Mouse (Mus musculus): ENCODE measurements around the gene Aip.
"Not testable (repeated sequence)": the region's sequence is repeated elsewhere in the genome, so short reads cannot be mapped to it uniquely, and the experiment has no call there.

Gene Aip

GRCm38 (mm10) chr19:4135963-4136345 lies 10.3 kb upstream of the Aip start:
- not testable (repeated sequence) for DNase-seq (ENCODE audit: low spot score in 2 of 2)

DNA sequence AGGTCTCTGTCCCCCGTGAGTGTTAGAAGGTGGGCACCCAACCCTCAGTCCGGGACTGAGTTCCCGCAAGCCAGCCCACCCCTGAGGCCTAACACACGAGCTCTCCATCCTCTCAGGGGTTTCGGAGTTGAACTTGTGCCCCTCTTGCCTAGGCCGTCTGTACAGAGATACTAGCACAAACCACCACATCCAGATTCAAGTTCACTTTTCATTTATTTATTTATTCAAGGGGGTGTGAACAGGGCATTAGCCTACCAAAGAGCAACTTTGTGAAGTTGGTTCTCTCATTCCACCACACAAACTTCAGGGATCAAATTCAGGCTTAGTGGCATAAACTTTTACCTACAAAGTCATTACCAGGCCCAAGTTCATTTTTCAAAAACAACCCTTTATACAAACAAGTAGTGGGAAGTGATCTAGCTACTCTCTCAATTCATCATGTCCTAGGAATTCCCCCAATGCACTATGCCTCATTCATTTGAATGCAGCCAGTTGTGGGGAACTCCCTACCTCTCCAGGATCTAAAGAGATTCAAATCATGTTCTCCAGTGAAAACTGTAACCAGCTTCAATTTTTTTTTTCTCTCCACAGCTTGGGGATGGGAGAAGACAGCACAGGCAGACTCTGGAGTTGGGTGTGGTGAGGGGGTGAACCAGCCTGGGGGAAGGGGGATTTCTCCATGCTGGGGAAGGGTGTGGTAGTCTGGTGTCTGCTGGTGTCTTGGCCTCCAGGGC lies 9.7 kb upstream of the Aip start:
- DNase-seq (ENCODE audit: low spot score in 2 of 2), result not testable (repeated sequence)

DNA sequence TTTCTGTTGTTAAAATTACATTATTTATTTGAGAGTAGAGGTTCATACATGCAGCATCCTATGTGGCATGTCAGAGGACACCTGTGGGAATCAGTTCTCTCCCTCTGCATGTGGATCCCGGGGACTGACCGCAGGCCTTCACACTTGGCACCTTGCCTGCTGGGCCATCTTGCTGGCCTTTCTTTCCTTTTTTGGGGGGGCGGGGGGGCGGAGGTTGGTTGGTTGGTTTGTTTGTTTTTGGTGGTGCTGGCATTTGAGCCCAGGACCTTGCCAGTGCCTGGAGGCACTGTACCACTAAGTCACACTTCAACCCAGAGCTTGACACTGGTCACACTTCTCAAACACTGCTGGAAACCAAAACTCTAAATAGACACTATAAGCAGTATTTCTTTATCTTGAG lies 8.7 kb upstream of the Aip start:
- no peak for DNase-seq (ENCODE audit: low spot score in 2 of 2)

- no peak for DNase-seq (ENCODE audit: low spot score in 2 of 2)
Observed at GRCm38 (mm10) chr19:4131768-4132167, 6.1 kb upstream of the Aip start.

- DNase-seq (ENCODE audit: low spot score in 2 of 2), result peak in 1 of 2 experiments; percentile 18
Observed at GRCm38 (mm10) chr19:4131075-4131474, 5.4 kb upstream of the Aip start.

DNA sequence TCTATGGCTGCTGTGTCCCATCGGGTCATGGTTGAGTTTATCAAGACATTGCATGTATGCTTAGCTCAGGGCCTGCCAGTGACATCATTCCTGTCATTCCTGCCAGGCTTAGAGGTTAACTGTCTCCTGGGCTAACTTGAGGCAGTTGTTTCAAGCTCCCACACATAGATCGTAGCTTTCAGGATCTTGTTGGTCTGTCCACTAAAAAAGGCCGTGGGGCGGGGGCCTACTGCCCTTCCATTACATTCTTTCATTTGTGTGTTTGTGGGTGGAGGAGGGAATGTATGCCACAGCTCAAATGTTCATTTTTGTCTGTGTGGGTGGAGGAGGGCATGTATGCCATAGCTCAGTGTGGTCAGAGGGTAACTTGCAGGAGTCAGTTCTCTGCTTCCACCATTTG lies 4.4 kb upstream of the Aip start:
- no peak for DNase-seq (ENCODE audit: low spot score in 2 of 2)

DNA sequence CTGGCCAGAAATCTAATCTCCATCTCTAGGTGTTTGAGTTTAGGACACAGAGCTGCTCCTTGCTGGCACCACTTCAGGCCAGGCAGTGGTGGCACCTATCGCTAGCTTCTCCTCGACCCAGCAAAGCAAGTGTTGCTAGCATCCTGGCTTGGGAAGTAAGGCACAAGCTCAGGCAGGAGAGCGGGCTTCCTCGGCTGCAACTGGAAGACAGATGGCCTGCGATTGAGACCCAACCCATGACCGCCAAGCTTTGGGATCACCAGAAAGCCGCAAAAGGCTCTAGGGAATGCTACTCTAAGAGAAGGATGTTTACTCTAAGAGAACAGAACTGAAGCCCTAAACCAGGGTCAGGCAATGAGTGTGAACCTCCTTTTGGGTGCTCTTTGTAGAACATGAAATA lies 3.8 kb upstream of the Aip start:
- no peak for DNase-seq (ENCODE audit: low spot score in 2 of 2)

- no peak for DNase-seq (ENCODE audit: low spot score in 2 of 2)
Observed at GRCm38 (mm10) chr19:4126759-4127495, 1.3 kb upstream of the Aip start.

GRCm38 (mm10) chr19:4125268-4125667 lies 390 bp downstream of the Aip start:
- not testable (repeated sequence) for DNase-seq (ENCODE audit: low spot score in 2 of 2)

- no peak for DNase-seq (ENCODE audit: low spot score in 2 of 2)
Observed at GRCm38 (mm10) chr19:4124432-4124831, 1.2 kb downstream of the Aip start.

DNA sequence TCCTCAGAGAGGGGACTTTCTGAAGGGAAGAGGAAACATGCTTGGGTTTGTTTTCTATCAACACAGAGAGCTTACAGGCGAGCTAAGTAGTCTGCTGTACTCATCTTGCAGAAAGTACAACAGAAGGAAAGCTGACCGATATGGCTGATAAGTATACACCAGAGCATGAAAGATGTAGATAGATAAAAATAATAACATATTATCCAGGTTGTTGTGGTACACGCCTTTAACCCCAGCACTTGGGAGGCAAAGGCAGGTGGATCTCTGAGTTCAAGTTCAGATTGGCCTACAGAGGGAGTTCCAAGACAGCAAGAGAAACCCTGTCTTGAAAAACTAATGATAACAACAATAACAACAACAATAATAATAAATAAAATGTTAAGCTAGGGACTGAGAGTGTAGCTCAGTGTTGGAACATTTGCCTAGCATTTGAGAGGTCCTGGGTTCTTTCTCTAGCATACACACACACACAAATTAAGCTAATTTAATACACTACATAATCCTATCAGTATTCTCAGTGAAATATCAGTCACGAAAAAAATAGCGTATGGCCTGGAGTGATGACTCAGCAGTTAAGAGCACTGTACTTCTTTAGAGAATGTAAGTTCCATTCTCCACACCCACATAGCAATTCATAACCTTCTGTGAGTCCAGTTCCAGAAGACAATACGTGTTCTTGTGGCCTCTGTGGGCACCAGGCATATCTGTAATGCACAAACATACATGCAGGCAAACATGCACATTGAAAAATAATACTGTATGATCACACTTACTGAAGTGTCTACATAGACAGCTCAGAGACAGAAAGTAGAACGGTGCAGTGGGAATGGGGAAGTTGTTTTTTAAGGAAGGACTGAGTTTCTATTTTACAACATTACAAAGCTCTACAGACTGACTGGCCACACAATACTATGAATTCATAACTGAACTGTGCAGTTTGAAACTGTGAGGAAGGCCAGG lies 3.0 kb downstream of the Aip start:
- no peak for DNase-seq (ENCODE audit: low spot score in 2 of 2)

- DNase-seq (ENCODE audit: low spot score in 2 of 2), result not testable (repeated sequence)
Observed at GRCm38 (mm10) chr19:4121896-4122295, 3.8 kb downstream of the Aip start.

DNA sequence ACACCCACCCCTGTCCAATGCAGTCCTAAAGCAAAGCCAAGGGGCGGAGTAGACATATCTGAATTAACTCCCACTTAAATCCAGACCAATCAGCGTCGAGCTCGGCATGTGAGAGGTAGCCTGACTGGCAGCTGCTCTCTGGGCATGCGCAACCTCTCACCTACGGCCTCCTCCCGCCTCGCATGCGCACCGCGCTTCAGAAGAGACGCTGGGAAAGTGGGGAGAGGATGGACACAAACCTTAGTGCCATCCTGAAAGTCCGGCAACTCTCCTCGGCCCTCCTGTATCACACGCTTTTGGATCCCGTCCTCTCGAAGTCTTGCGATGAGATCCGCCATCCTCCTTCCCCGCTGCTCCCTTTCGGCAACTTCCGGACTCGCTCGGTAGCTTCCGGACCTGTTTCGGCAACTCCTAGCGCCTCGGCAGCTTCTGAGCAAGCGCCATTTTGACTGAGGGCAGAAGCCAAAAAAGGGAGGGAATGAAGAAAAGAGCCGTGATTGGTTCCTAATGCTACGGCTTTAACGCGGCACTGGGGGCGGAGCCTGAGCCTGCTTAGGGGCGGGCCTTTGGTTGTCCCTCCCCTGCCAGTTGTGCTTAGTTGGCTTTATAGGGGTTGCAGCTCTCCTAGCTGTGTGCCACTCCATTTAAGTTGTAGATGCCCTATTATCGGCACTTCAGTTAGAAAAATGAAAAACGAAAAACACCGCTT lies 4.4 kb downstream of the Aip start:
- peak; percentile 94 to 98 for DNase-seq (ENCODE audit: low spot score in 2 of 2)

- no peak for DNase-seq (ENCODE audit: low spot score in 2 of 2)
Observed at GRCm38 (mm10) chr19:4120496-4120895, 5.2 kb downstream of the Aip start.

DNA sequence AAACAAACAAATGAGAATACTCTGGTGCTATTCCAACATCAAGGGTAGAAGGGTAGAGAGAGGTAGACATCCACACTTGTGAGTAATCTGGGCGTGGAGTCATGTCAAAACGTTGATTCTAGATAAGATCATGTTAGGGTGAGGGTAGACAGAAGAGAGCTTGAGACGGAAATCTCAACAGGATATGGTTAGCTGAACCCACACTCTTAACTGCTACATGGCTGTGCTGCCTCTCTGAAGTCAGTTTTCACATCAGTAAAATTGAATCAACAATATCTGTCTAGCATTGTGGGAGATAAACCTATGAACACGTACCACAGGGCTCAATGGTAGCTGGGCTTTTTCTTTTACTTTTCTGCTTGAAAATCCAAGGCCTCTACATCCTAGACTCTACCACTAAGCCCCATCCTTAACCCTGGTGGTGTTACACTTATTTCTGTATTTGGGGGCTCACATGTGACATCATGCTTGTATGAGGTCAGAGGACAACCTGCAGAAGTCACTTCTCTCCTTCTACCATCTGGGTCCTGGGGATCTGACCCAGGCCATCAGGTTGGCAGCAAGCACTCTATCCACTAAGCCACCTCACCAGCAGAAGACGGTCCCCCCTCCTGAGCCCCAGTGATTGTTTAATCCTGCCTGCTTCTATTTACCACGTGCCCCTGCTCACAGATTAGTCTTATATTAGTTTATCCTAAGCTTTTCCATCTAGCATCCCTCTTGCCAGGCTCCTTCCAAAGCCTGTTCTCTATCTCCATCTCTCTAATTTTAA lies 5.8 kb downstream of the Aip start:
- no peak for DNase-seq (ENCODE audit: low spot score in 2 of 2)

GRCm38 (mm10) chr19:4118350-4118749 lies 7.3 kb downstream of the Aip start:
- DNase-seq (ENCODE audit: low spot score in 2 of 2), result no peak

DNA sequence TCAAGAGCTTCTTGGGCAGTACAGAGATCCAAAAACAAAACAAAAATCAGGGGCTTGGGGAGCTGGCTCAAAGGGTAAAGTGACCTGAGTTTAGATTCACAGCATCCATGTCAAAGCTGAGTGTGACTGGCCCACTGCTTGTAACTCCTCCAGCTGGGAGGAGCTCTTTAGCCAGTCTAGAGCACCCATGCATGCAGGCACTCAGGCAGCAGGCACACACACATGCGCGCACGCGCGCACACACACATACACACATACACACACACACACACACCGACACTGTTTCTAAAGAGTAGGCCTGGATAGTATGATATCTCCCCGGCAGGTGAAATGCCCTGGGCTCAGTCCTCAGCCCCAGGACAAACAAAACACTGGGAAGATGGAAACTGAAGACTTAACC lies 8.7 kb downstream of the Aip start:
- no peak for DNase-seq (ENCODE audit: low spot score in 2 of 2)

GRCm38 (mm10) chr19:4115816-4116215 lies 9.8 kb downstream of the Aip start:
- no peak for DNase-seq (ENCODE audit: low spot score in 2 of 2)

DNA sequence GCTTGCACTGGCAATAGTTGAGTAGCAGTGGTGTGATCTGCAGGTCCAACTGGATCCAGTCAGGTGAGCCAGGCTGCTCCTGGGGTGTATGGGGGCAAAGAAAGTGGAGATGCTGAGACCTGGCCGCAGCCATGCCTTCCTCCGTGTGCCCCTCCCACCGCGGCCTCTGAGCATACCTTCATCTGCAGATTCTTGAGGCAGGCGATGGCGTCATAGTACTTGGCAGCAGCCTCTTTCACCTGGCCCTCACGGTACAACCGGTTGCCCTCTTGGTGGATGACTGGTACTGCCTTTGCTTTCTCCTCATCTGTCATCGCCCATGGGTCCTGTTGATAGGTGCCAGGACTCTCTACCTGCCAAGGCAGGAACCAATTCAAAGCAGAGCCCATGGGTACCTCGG lies 10.5 kb downstream of the Aip start:
- DNase-seq (ENCODE audit: low spot score in 2 of 2), result no peak

DNA sequence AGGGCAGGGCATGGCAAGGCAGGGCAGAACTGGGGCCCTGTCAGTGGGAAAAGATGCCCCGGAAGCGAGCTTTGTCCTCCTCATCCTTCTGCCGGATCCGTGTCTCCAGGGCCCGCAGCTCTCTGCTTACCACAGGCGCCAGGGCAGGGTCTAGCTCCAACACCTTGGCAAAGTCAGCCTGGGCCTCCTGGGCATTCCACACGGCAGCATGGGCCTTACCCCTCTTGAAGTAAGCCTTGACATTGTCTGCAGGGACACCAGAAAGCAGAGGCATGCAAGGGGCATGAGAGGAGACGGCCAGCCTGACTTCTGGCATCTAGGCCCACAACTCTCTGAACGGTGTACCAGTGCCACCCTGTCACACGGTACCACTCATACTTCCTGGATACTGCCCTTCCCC lies 11.1 kb downstream of the Aip start:
- DNase-seq (ENCODE audit: low spot score in 2 of 2), result no peak

DNA sequence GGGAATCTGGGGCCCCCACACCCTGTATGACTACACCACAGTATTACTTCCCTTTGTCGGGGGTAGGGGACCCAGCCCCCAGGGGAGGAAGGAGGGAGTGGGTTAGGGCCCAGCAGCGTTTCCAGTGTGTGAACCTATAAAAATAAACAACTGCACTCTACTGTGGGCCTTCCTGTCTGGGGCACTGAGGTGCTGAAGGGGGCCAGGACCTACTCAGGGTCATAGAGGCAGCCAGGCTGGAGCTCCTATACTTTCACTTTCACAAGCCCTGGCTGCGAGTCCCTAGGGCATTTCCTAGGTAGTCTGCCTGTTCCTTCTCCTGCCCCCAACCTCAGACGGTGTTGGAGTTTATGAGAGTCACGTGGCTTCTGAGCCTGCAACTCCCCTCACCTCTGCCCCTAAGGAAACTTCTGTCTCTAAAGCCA lies 11.8 kb downstream of the Aip start:
- no peak for DNase-seq (ENCODE audit: low spot score in 2 of 2)

All from cerebellum, postnatal 4 days (tissue).